Mouse (Mus musculus): ENCODE results near the gene Tet3.
"Not testable (repeated sequence)": the region's sequence is repeated elsewhere in the genome, so short reads cannot be mapped to it uniquely, and the experiment has no call there.

Tet3 gene

GRCm38 (mm10) chr6:83370316-83370965 is 88.4 kb downstream of the Tet3 start:
- no peak for DNase-seq (ENCODE audit: low spot score)

GRCm38 (mm10) chr6:83363075-83363474 is 95.8 kb downstream of the Tet3 start:
- no peak for DNase-seq (ENCODE audit: low spot score)

- no peak for DNase-seq (ENCODE audit: low spot score)
These were observed 97.2 kb downstream of the Tet3 start for GRCm38 (mm10) chr6:83361523-83362248.

- DNase-seq (ENCODE audit: low spot score), result no peak
These were observed 101.4 kb downstream of the Tet3 start for GRCm38 (mm10) chr6:83357436-83357835.

- DNase-seq (ENCODE audit: low spot score), result peak; percentile 78
These were observed 102.2 kb downstream of the Tet3 start for GRCm38 (mm10) chr6:83356569-83357138.

GRCm38 (mm10) chr6:83354856-83355781 is 103.8 kb downstream of the Tet3 start:
- DNase-seq (ENCODE audit: low spot score), result no peak

- DNase-seq (ENCODE audit: low spot score), result no peak
These were observed 106.0 kb downstream of the Tet3 start for GRCm38 (mm10) chr6:83352666-83353410.

- DNase-seq (ENCODE audit: low spot score), result peak; percentile 78
These were observed 107.3 kb downstream of the Tet3 start for GRCm38 (mm10) chr6:83351490-83352160.

- DNase-seq (ENCODE audit: low spot score), result no peak
These were observed 108.0 kb downstream of the Tet3 start for GRCm38 (mm10) chr6:83350851-83351405.

- DNase-seq (ENCODE audit: low spot score), result no peak
These were observed 108.7 kb downstream of the Tet3 start for GRCm38 (mm10) chr6:83350172-83350571.

- DNase-seq (ENCODE audit: low spot score), result peak; percentile 95
These were observed 109.5 kb downstream of the Tet3 start for GRCm38 (mm10) chr6:83349274-83349958.

GRCm38 (mm10) chr6:83348873-83349272 is 110.0 kb downstream of the Tet3 start, which contains the start of gene Bola3:
TSS of gene Bola3 (plus strand) at chr6:83349147.
- no peak for DNase-seq (ENCODE audit: low spot score)

GRCm38 (mm10) chr6:83347916-83348315 is 111.0 kb downstream of the Tet3 start:
- DNase-seq (ENCODE audit: low spot score), result no peak

- not testable (repeated sequence) for DNase-seq (ENCODE audit: low spot score)
These were observed 113.6 kb downstream of the Tet3 start for GRCm38 (mm10) chr6:83345285-83345684.

GRCm38 (mm10) chr6:83342957-83343356 is 115.9 kb downstream of the Tet3 start:
- no peak for DNase-seq (ENCODE audit: low spot score)

GRCm38 (mm10) chr6:83341387-83341786 is 117.5 kb downstream of the Tet3 start:
- DNase-seq (ENCODE audit: low spot score), result no peak

GRCm38 (mm10) chr6:83327591-83328190 is 131.2 kb downstream of the Tet3 start:
- DNase-seq (ENCODE audit: low spot score), result no peak

- no peak for DNase-seq (ENCODE audit: low spot score)
These were observed 132.1 kb downstream of the Tet3 start for GRCm38 (mm10) chr6:83326761-83327160.

GRCm38 (mm10) chr6:83326394-83326736 is 132.5 kb downstream of the Tet3 start:
- no peak for DNase-seq (ENCODE audit: low spot score)
